In the genomic region with DNA sequence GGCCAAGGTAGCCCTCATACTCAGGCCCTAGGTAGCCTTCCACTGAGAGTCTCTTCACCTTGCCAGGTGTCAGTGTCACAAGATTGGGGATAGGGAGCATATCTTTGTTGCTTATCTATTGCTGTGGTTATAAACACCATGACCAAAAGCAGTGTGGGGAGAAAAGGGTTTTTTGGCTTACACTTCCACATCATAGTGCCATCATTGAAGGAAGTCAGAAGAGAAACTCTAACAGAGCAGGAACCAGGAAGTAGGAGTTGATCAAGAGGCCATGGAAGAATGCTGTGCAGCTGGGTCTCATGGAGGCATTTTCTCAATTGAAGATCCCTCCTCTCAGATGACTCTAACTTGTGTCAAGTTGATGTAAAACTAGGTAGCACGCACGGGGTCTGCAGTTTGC, we compare ENCODE assay signal across 20 mouse cellular contexts.
"Had no signal": no experiment of that assay in that cellular context is flagged by ENCODE, and none has a peak within 500 bp of the region (broad histone marks: within the 10 kb centered on the region; RNA-seq: fewer than 3 reads in every experiment).

No protein-coding gene starts in this region.

- H3K4me3 ChIP-seq: lung, embryonic 15.5 days; midbrain, embryonic 10.5 days; midbrain, embryonic 13.5 days; midbrain, embryonic 15.5 days; myocyte; neural tube, embryonic 13.5 days; neural tube, embryonic 15.5 days had no signal

- H3K27me3 ChIP-seq: lung, embryonic 15.5 days; midbrain, embryonic 13.5 days; midbrain, embryonic 15.5 days; neural tube, embryonic 13.5 days; neural tube, embryonic 15.5 days had no signal

- ATAC-seq: lung, postnatal 0 days; midbrain, embryonic 13.5 days; midbrain, embryonic 15.5 days had no signal

- H3K4me2 ChIP-seq: lung, embryonic 15.5 days; midbrain, embryonic 13.5 days; midbrain, embryonic 15.5 days; neural tube, embryonic 13.5 days; neural tube, embryonic 15.5 days had no signal

- H3K27ac ChIP-seq: liver, embryonic 14.5 days; lung, embryonic 15.5 days; midbrain, embryonic 10.5 days; midbrain, embryonic 13.5 days; midbrain, embryonic 15.5 days; neural tube, embryonic 13.5 days; neural tube, embryonic 15.5 days had no signal

- DNase-seq: lung, adult 2 months; lung, postnatal 14 days; lung, postnatal 36 days; retina, postnatal 1 day; right cerebral cortex, adult 18-20 months; right cerebral cortex, postnatal 25 days; right cerebral cortex, postnatal 4 days; spleen, adult 18-20 months; thymus, adult 18-20 months; thymus, postnatal 25 days; thymus, postnatal 4 days had no signal

- H3K9me3 ChIP-seq: lung, embryonic 15.5 days; midbrain, embryonic 10.5 days; midbrain, embryonic 13.5 days; midbrain, embryonic 15.5 days; neural tube, embryonic 13.5 days; neural tube, embryonic 15.5 days had no signal

- H3K9ac ChIP-seq: liver, embryonic 14.5 days; lung, embryonic 15.5 days; midbrain, embryonic 13.5 days; midbrain, embryonic 15.5 days; neural tube, embryonic 13.5 days; neural tube, embryonic 15.5 days had no signal

- H3K4me1 ChIP-seq: lung, embryonic 15.5 days; midbrain, embryonic 13.5 days; midbrain, embryonic 15.5 days; neural tube, embryonic 13.5 days; neural tube, embryonic 15.5 days had no signal
